Mouse (Mus musculus) telencephalon, adult 2 months (tissue): ENCODE measurements around the gene Ceacam20.
"Not testable (repeated sequence)": the region's sequence is repeated elsewhere in the genome, so short reads cannot be mapped to it uniquely, and the experiment has no call there.

Experiments
- DNase-seq: peaks from one replicate; pipeline ENCODE4 v3.0.0-alpha.2; 2011; ENCODE audit warnings: low read depth, low spot score

Ceacam20 gene

GRCm38 (mm10) chr7:19964985-19965579 is at the start of gene Ceacam20:
TSS of gene Ceacam20 (plus strand) at chr7:19965412.
- no peak for DNase-seq

GRCm38 (mm10) chr7:19920166-19920505 is 45.1 kb upstream of the Ceacam20 start:
- DNase-seq = no peak

- DNase-seq = peak; percentile 73
These were observed 44.5 kb upstream of the Ceacam20 start, which contains the start of gene Pvr for GRCm38 (mm10) chr7:19920506-19921261. TSS of gene Pvr (minus strand) at chr7:19921160.

GRCm38 (mm10) chr7:19923354-19923753 is 41.9 kb upstream of the Ceacam20 start:
- no peak for DNase-seq

GRCm38 (mm10) chr7:19923797-19924196 is 41.4 kb upstream of the Ceacam20 start:
- no peak for DNase-seq

GRCm38 (mm10) chr7:19925376-19925775 is 39.8 kb upstream of the Ceacam20 start:
- no peak for DNase-seq

GRCm38 (mm10) chr7:19926849-19927480 is 38.2 kb upstream of the Ceacam20 start:
- DNase-seq = no peak

GRCm38 (mm10) chr7:19928486-19928885 is 36.7 kb upstream of the Ceacam20 start:
- DNase-seq = no peak

GRCm38 (mm10) chr7:19930481-19930880 is 34.7 kb upstream of the Ceacam20 start:
- DNase-seq = not testable (repeated sequence)

- DNase-seq = no peak
These were observed 32.9 kb upstream of the Ceacam20 start for GRCm38 (mm10) chr7:19932133-19932876.

GRCm38 (mm10) chr7:19932877-19933809 is 32.1 kb upstream of the Ceacam20 start:
- DNase-seq = peak; percentile 75

- no peak for DNase-seq
These were observed 30.0 kb upstream of the Ceacam20 start for GRCm38 (mm10) chr7:19935171-19935751.

- DNase-seq = no peak
These were observed 29.3 kb upstream of the Ceacam20 start for GRCm38 (mm10) chr7:19935961-19936360.

GRCm38 (mm10) chr7:19937229-19937821 is 27.9 kb upstream of the Ceacam20 start:
- DNase-seq = no peak

- no peak for DNase-seq
These were observed 25.5 kb upstream of the Ceacam20 start for GRCm38 (mm10) chr7:19939555-19940235.

- no peak for DNase-seq
These were observed 25.0 kb upstream of the Ceacam20 start for GRCm38 (mm10) chr7:19940256-19940655.

GRCm38 (mm10) chr7:19944709-19945108 is 20.5 kb upstream of the Ceacam20 start:
- DNase-seq = no peak

GRCm38 (mm10) chr7:19945201-19945600 is 20.0 kb upstream of the Ceacam20 start:
- DNase-seq = no peak

GRCm38 (mm10) chr7:19945821-19946515 is 19.2 kb upstream of the Ceacam20 start:
- no peak for DNase-seq
